Comparison of ENCODE assay signal across 8 mouse cellular contexts in genomic region chr17:35776811-35777609, GRCm38 (mm10). TPM values are rescaled to one million over a fixed set of nuclear protein-coding genes. Genes with fewer than 3 reads are reported as not detected.
DNase-seq lines count a peak whose midpoint lies in the region; ATAC-seq and TF ChIP-seq lines count a peak whose summit lies in the region.

No protein-coding gene starts in this region.

- TF ChIP-seq CTCF in hindbrain, postnatal 0 days (IDR thresholded peaks at IDR 0.05; ENCODE audit: low read depth) = peak; percentile 36; the same call in 1 of the 2 replicates

- 0 out of 2 replicates have a peak, but pooled peaks cover 3% of the 10 kb centered on the region for H3K4me1 ChIP-seq in hindbrain, postnatal 0 days (ENCODE audit: insufficient read depth, low read length)
- peaks cover 20% of the 10 kb centered on the region for H3K4me1 ChIP-seq in stomach, embryonic 16.5 days (ENCODE audit: control insufficient read depth, insufficient read depth, low read length)

- H3K9me3 ChIP-seq in hindbrain, postnatal 0 days (ENCODE audit: low read length) = no peaks in the 10 kb centered on the region
- H3K9me3 ChIP-seq in stomach, embryonic 16.5 days (replicated peaks; ENCODE audit: control insufficient read depth, low read length) = no peaks in the 10 kb centered on the region

- H3K79me2 ChIP-seq in macrophage (ENCODE audit: inconsistent target) = no peaks in the 10 kb centered on the region

- no peak overlapping the region for H3K9ac ChIP-seq in hindbrain, postnatal 0 days (replicated peaks; ENCODE audit: low read length)
- 0 out of 2 replicates have a peak overlapping the region, but pooled peaks have one; percentile 40 for H3K9ac ChIP-seq in stomach, embryonic 16.5 days (ENCODE audit: low read length)

- H3K4me2 ChIP-seq in hindbrain, postnatal 0 days (ENCODE audit: low read depth, low read length) = no peak overlapping the region
- no peak overlapping the region for H3K4me2 ChIP-seq in stomach, embryonic 16.5 days (ENCODE audit: low read depth, low read length)

- no peaks in the 10 kb centered on the region for H3K27me3 ChIP-seq in hindbrain, postnatal 0 days (ENCODE audit: insufficient read depth, low read length)
- H3K27me3 ChIP-seq in stomach, embryonic 16.5 days (ENCODE audit: control insufficient read depth, insufficient read depth, low read length) = no peaks in the 10 kb centered on the region

- ATAC-seq in hindbrain, postnatal 0 days = peak; percentile 83
- ATAC-seq in stomach, embryonic 16.5 days (ENCODE audit: insufficient read depth, low FRiP score) = peak; percentile 81
- no peak for ATAC-seq in activated CD4-positive, CD25-positive, alpha-beta regulatory T cell, adult 4 months

- peak; percentile 82 for DNase-seq in adrenal gland, adult 8-10 months
- peak; percentile 86 to 88 for DNase-seq in cerebellum, postnatal 36 days
- DNase-seq in gastrocnemius, postnatal 10 days = peak; percentile 75
- DNase-seq in hindbrain, postnatal 0 days (ENCODE audit: low spot score) = peak; percentile 84
- DNase-seq in left cerebral cortex, adult 11 months (ENCODE audit: low spot score) = peak; percentile 72

- 32% methylated on average over 13 of the region's 13 CpGs for WGBS in hindbrain, postnatal 0 days
- WGBS in macrophage (ENCODE audit: missing documents) = 7% methylated on average over 13 of the region's 13 CpGs
- WGBS in stomach, embryonic 16.5 days = 18% methylated on average over 13 of the region's 13 CpGs

- no peak overlapping the region for H3K4me3 ChIP-seq in hindbrain, postnatal 0 days (ENCODE audit: low read length)
- H3K4me3 ChIP-seq in macrophage (ENCODE audit: inconsistent target) = no peak overlapping the region
- no peak overlapping the region for H3K4me3 ChIP-seq in stomach, embryonic 16.5 days (replicated peaks; ENCODE audit: low read length)

- peak overlapping the region; percentile 37 for H3K27ac ChIP-seq in hindbrain, postnatal 0 days
- H3K27ac ChIP-seq in macrophage = peak overlapping the region; percentile 29
- peak overlapping the region; percentile 88 for H3K27ac ChIP-seq in stomach, embryonic 16.5 days (ENCODE audit: low read length)

- no peaks in the 10 kb centered on the region for H3K36me3 ChIP-seq in hindbrain, postnatal 0 days (ENCODE audit: insufficient read depth, low read length)
- H3K36me3 ChIP-seq in macrophage (ENCODE audit: inconsistent target) = no peaks in the 10 kb centered on the region
- H3K36me3 ChIP-seq in stomach, embryonic 16.5 days (ENCODE audit: control insufficient read depth, insufficient read depth, low read length) = no peaks in the 10 kb centered on the region

RNA-seq across cellular contexts. Expression of gene Ier3, which starts 44.5 kb away (rescaled TPM):
- 10 to 100 TPM in 3 of 4 experiments, 1 to 10 TPM in 1; 8.3 to 19.3 (median 13.7) TPM for total RNA-seq in adrenal gland, adult 8-10 months (2022)
- total RNA-seq in gastrocnemius, postnatal 10 days (2021) = 1 to 10 TPM; 4.5 to 5.8 TPM
- total RNA-seq in hindbrain, postnatal 0 days (2014; rRNA removed) = 13.7 and 19.4 TPM in 2 replicates
- polyA plus RNA-seq in hindbrain, postnatal 0 days (2015; fragmentation: Nextera tagmentation; extraction: Ambion mirVana) = 18.3 and 19.4 TPM in 2 replicates
- total RNA-seq in macrophage (2018; cell fraction: chromatin; rRNA removed) = 100 to 1,000 TPM in 10 of 26 experiments, 10 to 100 TPM in 16; 31.1 to 248 (median 85.2) TPM
- 1,000 to 10,000 TPM in 1 of 26 experiments, 100 to 1,000 TPM in 17, 10 to 100 TPM in 8; 55.4 to 1,018 (median 242) TPM for total RNA-seq in macrophage (2018; cell fraction: cytosol; rRNA removed)
- 100 to 1,000 TPM in 24 of 26 experiments, 10 to 100 TPM in 2; 54.3 to 647 (median 225) TPM for total RNA-seq in macrophage (2018; cell fraction: nucleus; rRNA removed)
- 20.7 to 61.5 TPM (median 37.3 TPM) in 3 replicates for polyA plus RNA-seq in macrophage (2018)
- polyA plus RNA-seq in stomach, embryonic 16.5 days (2015; fragmentation: Nextera tagmentation; extraction: Ambion mirVana) = 22.1 and 24.4 TPM in 2 replicates
- under 1 TPM; 0.60 TPM for polyA plus RNA-seq in activated CD4-positive, CD25-positive, alpha-beta regulatory T cell, adult 4 months (2017; shearing (Covaris generic))

RNA-seq across cellular contexts. Expression of gene Flot1, which starts 46.0 kb away (rescaled TPM):
- 100 to 1,000 TPM in 2 of 4 experiments, 10 to 100 TPM in 2; 57.2 to 117 (median 94.8) TPM for total RNA-seq in adrenal gland, adult 8-10 months (2022)
- 10 to 100 TPM; 38.8 to 41.3 TPM for total RNA-seq in gastrocnemius, postnatal 10 days (2021)
- total RNA-seq in hindbrain, postnatal 0 days (2014; rRNA removed) = 94.1 and 142 TPM in 2 replicates
- polyA plus RNA-seq in hindbrain, postnatal 0 days (2015; fragmentation: Nextera tagmentation; extraction: Ambion mirVana) = 162 TPM in 2 replicates
- total RNA-seq in macrophage (2018; cell fraction: chromatin; rRNA removed) = 100 to 1,000 TPM in 13 of 26 experiments, 10 to 100 TPM in 13; 29.5 to 202 (median 99.7) TPM
- total RNA-seq in macrophage (2018; cell fraction: cytosol; rRNA removed) = 10 to 100 TPM; 38.5 to 62.3 (median 49.4) TPM
- total RNA-seq in macrophage (2018; cell fraction: nucleus; rRNA removed) = 100 to 1,000 TPM in 2 of 26 experiments, 10 to 100 TPM in 24; 20.3 to 134 (median 61.4) TPM
- polyA plus RNA-seq in macrophage (2018) = 42.9 to 64.8 TPM (median 56.1 TPM) in 3 replicates
- 55.8 and 58.2 TPM in 2 replicates for polyA plus RNA-seq in stomach, embryonic 16.5 days (2015; fragmentation: Nextera tagmentation; extraction: Ambion mirVana)
- polyA plus RNA-seq in activated CD4-positive, CD25-positive, alpha-beta regulatory T cell, adult 4 months (2017; shearing (Covaris generic)) = 10 to 100 TPM; 19.9 to 22.9 TPM

Comparison
In these comparisons a context has a peak if more than half of its experiments do, and no peak if none do; other contexts are left out.
1. H3K27ac ChIP-seq: peak in every context shown above with its lines; median percentile 88 in stomach, embryonic 16.5 days; 37 in hindbrain, postnatal 0 days; 29 in macrophage.
2. RNA of gene Ier3, which starts 44.5 kb away (polyA plus RNA-seq): 22.1 to 24.4 TPM in stomach, embryonic 16.5 days, 20.7 to 61.5 TPM in macrophage and 18.3 to 19.4 TPM in hindbrain, postnatal 0 days; 0.60 TPM in activated CD4-positive, CD25-positive, alpha-beta regulatory T cell, adult 4 months; every median in the first group is over 10 times any median in the second.
3. Peak in every context shown above with its lines, with median percentiles within 50 percentile points of each other: DNase-seq.